Mouse (Mus musculus): ENCODE measurements around the gene Phlda2. TPM values are rescaled to one million over a fixed set of nuclear protein-coding genes. Genes with fewer than 3 reads are reported as not detected.
A peak's percentile ranks its signal among the peaks of the same experiment; 100 is the strongest.

Phlda2 gene
- polyA plus RNA-seq, 1 experiment: not detected

GRCm38 (mm10) chr7:143481806-143482387 lies 21.1 kb downstream of the Phlda2 start:
- Histone ChIP-seq H3K4me3 (ENCODE audit: insufficient read depth, low read length) (no peak overlapping the region), H3K4me1 (ENCODE audit: control insufficient read depth, insufficient read depth, low read length) (no peaks in the 10 kb centered on the region), H3K27ac (ENCODE audit: insufficient read depth, low read depth, low read length) (no peak overlapping the region)
- TF ChIP-seq POLR2A (IDR thresholded peaks at IDR 0.05; ENCODE audit: borderline replicate concordance, low read depth, low read length) (no peak), CTCF (IDR thresholded peaks at IDR 0.05; ENCODE audit: low read depth, low read length) (no peak)

GRCm38 (mm10) chr7:143480498-143480897 lies 22.5 kb downstream of the Phlda2 start:
- Histone ChIP-seq H3K4me3 (ENCODE audit: insufficient read depth, low read length) (no peak overlapping the region), H3K4me1 (ENCODE audit: control insufficient read depth, insufficient read depth, low read length) (no peaks in the 10 kb centered on the region), H3K27ac (ENCODE audit: insufficient read depth, low read depth, low read length) (no peak overlapping the region)
- TF ChIP-seq CTCF (IDR thresholded peaks at IDR 0.05; ENCODE audit: low read depth, low read length) (peak; percentile 71), POLR2A (IDR thresholded peaks at IDR 0.05; ENCODE audit: borderline replicate concordance, low read depth, low read length) (no peak)

DNA sequence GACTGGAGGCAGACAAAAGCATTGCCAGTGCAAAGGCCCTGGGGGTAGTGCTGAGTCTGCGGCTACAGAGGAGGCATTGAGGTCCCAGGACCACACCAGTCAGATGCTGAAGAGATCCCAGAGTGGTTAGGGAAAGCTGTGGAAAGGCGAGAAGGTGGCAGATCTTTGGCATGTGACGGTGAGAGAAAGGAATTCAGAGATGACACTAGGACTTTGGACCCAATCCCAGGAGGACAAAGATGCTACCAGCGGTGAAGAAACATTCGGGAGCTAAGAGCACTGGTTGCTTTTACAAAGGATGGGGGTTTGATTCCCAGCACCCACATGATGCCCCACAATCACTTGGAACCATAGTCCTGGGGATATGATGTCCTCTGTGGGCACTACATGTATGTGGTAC lies 25.1 kb downstream of the Phlda2 start:
- H3K27ac ChIP-seq (ENCODE audit: insufficient read depth, low read depth, low read length): no peak overlapping the region
- peaks cover 3% of the 10 kb centered on the region; the same call in 1 of the 2 replicates for H3K4me1 ChIP-seq (ENCODE audit: control insufficient read depth, insufficient read depth, low read length)
- H3K4me3 ChIP-seq (ENCODE audit: insufficient read depth, low read length): no peak overlapping the region
- TF ChIP-seq CTCF (IDR thresholded peaks at IDR 0.05; ENCODE audit: low read depth, low read length): no peak
- no peak for TF ChIP-seq POLR2A (IDR thresholded peaks at IDR 0.05; ENCODE audit: borderline replicate concordance, low read depth, low read length)

DNA sequence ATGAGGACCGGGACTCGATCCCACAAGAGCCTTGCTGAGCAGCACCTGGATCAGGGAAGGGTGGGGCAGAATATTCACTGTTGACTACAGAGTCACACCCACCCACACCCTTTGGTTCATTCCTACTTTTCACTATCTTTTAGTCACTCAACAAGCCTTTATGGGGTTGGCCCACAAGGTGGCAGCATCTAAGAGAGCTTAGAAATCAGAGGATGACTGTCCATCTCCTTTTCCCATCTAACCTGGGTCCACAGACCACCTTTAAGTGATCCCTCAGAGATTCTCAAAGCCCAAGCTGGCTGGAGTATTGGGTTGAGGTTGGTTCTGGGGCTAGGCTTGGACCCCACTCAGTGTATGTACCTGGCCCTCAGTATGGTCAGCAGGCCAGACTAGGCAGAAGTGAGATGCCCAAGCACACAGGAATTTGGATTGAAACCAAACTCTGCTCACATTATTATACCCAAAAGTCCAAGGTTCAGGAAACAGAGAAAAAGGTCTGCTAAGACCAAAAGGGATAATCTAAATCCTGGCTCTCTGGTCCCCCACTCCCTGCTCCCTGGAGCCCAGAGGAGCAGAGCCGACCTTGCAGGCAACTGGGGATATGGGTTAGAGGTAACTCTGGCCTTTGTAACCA lies 26.1 kb downstream of the Phlda2 start:
- no peak overlapping the region for H3K27ac ChIP-seq (ENCODE audit: insufficient read depth, low read depth, low read length)
- no peak for TF ChIP-seq POLR2A (IDR thresholded peaks at IDR 0.05; ENCODE audit: borderline replicate concordance, low read depth, low read length)
- TF ChIP-seq CTCF (IDR thresholded peaks at IDR 0.05; ENCODE audit: low read depth, low read length): no peak
- H3K4me1 ChIP-seq (ENCODE audit: control insufficient read depth, insufficient read depth, low read length): peaks cover 3% of the 10 kb centered on the region; the same call in 1 of the 2 replicates
- H3K4me3 ChIP-seq (ENCODE audit: insufficient read depth, low read length): no peak overlapping the region

GRCm38 (mm10) chr7:143475876-143476275 lies 27.1 kb downstream of the Phlda2 start:
- H3K4me3 ChIP-seq (ENCODE audit: insufficient read depth, low read length): no peak overlapping the region
- TF ChIP-seq POLR2A (IDR thresholded peaks at IDR 0.05; ENCODE audit: borderline replicate concordance, low read depth, low read length): no peak
- TF ChIP-seq CTCF (IDR thresholded peaks at IDR 0.05; ENCODE audit: low read depth, low read length): no peak
- H3K4me1 ChIP-seq (ENCODE audit: control insufficient read depth, insufficient read depth, low read length): peaks cover 3% of the 10 kb centered on the region; the same call in 1 of the 2 replicates
- H3K27ac ChIP-seq (ENCODE audit: insufficient read depth, low read depth, low read length): no peak overlapping the region

DNA sequence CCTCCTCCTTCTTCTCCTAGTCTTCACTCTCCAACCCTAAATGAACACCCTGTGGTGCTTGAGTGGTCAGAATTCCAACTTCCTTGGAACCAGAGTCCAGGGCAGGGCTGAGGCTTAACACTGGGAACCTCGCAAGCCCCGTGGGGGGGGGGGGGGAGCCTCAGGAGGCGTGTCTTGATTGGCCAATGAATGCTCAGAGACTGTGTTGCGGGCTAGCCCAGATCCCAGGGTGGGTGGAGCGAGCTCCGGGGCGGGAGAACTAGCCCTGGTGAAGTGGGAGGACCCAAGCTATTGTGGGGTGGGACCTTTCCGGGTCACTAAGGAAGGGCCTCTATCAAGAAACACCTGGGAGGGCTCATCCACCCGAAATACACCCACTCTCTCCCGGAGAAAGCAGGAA lies 28.1 kb downstream of the Phlda2 start:
- Histone ChIP-seq H3K4me3 (ENCODE audit: insufficient read depth, low read length) (no peak overlapping the region), H3K4me1 (ENCODE audit: control insufficient read depth, insufficient read depth, low read length) (peaks cover 3% of the 10 kb centered on the region; the same call in 1 of the 2 replicates), H3K27ac (ENCODE audit: insufficient read depth, low read depth, low read length) (no peak overlapping the region)
- no peak for TF ChIP-seq CTCF (IDR thresholded peaks at IDR 0.05; ENCODE audit: low read depth, low read length)
- TF ChIP-seq POLR2A (IDR thresholded peaks at IDR 0.05; ENCODE audit: borderline replicate concordance, low read depth, low read length): no peak

DNA sequence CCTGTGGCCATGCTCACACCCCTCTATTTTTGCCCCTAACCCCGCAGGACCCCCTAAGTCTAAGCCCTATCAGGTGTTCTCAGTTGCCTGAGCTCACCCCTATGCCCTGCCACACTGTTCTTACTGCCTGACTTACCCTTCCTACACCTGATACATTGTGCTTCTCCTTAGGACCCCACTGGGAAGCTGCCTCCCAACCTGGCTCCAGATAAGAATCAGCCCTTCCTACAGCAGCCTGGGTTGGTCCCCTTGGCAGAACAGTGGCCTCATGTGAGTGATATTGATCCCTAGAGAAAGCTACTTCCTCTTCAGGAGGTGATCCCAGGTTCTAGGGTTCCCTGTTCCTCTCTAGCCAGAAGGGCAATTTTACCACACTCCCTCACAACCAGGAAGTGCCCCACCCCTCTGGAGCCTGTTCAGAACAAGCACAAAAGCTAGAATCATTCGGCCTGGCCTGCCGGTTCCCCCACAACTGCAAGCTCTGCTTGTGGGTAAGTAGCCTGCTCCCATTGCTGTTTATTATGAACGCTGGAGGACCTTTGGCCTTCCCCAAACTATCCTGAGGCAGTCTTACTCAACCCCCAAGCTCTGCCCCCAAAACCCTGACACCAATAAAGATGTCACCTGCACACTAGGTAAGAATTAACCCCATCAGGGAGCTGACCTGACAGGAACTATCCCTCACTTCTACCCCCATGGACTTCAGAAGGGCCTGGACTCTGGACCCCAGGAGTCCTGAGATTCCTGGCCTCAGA lies 29.4 kb downstream of the Phlda2 start, which contains the start of gene Slc22a18:
Gene Slc22a18, plus strand, starts transcription at position 390 of the 755 bp plus-strand sequence.
- Histone ChIP-seq H3K4me3 (ENCODE audit: insufficient read depth, low read length) (peak within 1 kb of the TSS; percentile 44), H3K4me1 (ENCODE audit: control insufficient read depth, insufficient read depth, low read length) (peaks cover 3% of the 10 kb centered on the region; the same call in 1 of the 2 replicates)
- TF ChIP-seq POLR2A (IDR thresholded peaks at IDR 0.05; ENCODE audit: borderline replicate concordance, low read depth, low read length): no peak
- TF ChIP-seq CTCF (IDR thresholded peaks at IDR 0.05; ENCODE audit: low read depth, low read length): no peak

DNA sequence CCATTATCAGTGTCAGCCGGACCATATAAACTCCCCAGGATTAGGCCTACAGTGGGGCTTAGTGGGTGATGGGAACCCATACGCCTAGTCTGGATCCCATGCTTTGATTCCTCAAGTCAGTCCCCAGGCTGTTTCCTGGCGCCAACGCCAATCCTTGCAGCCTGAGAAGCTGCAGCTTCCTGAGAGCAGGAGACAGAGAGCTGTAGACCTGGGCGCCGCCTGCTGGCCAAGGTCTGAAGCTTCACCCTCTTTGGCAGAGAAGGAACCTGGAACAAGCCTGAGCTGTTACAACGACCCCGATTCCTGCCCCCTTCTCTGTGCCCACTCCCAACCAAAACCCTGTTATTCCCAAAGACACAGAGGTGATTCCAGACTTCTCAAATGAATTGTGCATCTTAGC lies 33.0 kb downstream of the Phlda2 start:
- Histone ChIP-seq H3K4me3 (ENCODE audit: insufficient read depth, low read length) (no peak overlapping the region), H3K4me1 (ENCODE audit: control insufficient read depth, insufficient read depth, low read length) (peaks cover 3% of the 10 kb centered on the region; the same call in 1 of the 2 replicates), H3K27ac (ENCODE audit: insufficient read depth, low read depth, low read length) (no peak overlapping the region)
- TF ChIP-seq POLR2A (IDR thresholded peaks at IDR 0.05; ENCODE audit: borderline replicate concordance, low read depth, low read length) (no peak), CTCF (IDR thresholded peaks at IDR 0.05; ENCODE audit: low read depth, low read length) (peak; percentile 72)

More for the DNA sequence above, 29.4 kb downstream of the Phlda2 start, which contains the start of gene Slc22a18:
- H3K27ac ChIP-seq (ENCODE audit: insufficient read depth, low read depth, low read length): no peak within 1 kb of the TSS

GRCm38 (mm10) chr7:143467714-143468113 lies 35.2 kb downstream of the Phlda2 start:
- Histone ChIP-seq H3K4me1 (ENCODE audit: control insufficient read depth, insufficient read depth, low read length) (no peaks in the 10 kb centered on the region), H3K27ac (ENCODE audit: insufficient read depth, low read depth, low read length) (no peak overlapping the region), H3K4me3 (ENCODE audit: insufficient read depth, low read length) (no peak overlapping the region)
- TF ChIP-seq POLR2A (IDR thresholded peaks at IDR 0.05; ENCODE audit: borderline replicate concordance, low read depth, low read length): no peak
- TF ChIP-seq CTCF (IDR thresholded peaks at IDR 0.05; ENCODE audit: low read depth, low read length): no peak
